Mouse (Mus musculus) brain, embryonic 14.5 days (tissue): ENCODE measurements around the gene Fam243.

Source experiments
- CTCF ChIP-seq: fragments of 200-500 bp; IDR thresholded peaks from 2 replicates; pipeline ENCODE4 v1.5.1; 2012; ENCODE audit warnings: inconsistent platforms, mild to moderate bottlenecking, moderate library complexity, borderline replicate concordance; ENCODE audit not compliant: insufficient read depth, insufficient read length; ENCODE audit errors: extremely low read depth
- POLR2A ChIP-seq: fragments of 200-500 bp; IDR thresholded peaks from 2 replicates; pipeline ENCODE4 v1.6.1; 2012; ENCODE audit warnings: mild to moderate bottlenecking, inconsistent platforms, borderline replicate concordance; ENCODE audit not compliant: poor library complexity, insufficient read depth, insufficient read length, severe bottlenecking; ENCODE audit errors: extremely low read depth

- TF ChIP-seq CTCF: no peak
- TF ChIP-seq POLR2A: no peak
These were observed 32.7 kb upstream of the Fam243 start for GRCm38 (mm10) chr16:92353897-92354296.
